ENCODE assay signal across 28 mouse cellular contexts in the genomic region with DNA sequence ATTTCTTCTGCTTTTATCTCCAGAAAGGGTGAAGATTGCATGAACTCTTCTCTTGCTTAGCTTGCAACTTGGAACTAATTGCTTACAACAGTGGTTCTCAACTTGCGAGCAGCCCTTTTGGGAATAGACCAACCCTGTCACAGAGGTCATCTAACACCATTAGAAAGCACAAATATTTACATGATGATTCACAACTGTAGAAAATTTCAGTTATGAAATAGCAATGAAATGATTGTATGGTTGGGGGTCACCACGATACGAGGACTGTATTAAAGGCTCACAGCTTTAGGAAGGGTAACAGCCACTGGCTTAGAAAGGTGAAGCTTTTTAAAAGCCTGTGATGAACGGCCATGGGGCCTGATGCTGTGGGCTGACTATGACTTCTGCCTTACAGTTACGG. TPM values are rescaled to one million over a fixed set of nuclear protein-coding genes. Genes with fewer than 3 reads are reported as not detected.
"Had no signal": no experiment of that assay in that cellular context is flagged by ENCODE, and none has a peak within 500 bp of the region (broad histone marks: within the 10 kb centered on the region; RNA-seq: fewer than 3 reads in every experiment).

No protein-coding gene starts in this region.

- DNase-seq: kidney, adult 18-20 months; kidney, postnatal 10 days; kidney, postnatal 36 days; left cerebral cortex, postnatal 4 days; liver, postnatal 0 days; lung, postnatal 4 days; retina, postnatal 1 day; right cerebral cortex, postnatal 25 days; spleen, adult 18-20 months; thymus, postnatal 25 days had no signal

- H3K4me1 ChIP-seq: limb, embryonic 12.5 days; limb, embryonic 15.5 days; neural tube, embryonic 13.5 days had no signal

- H3K4me2 ChIP-seq: limb, embryonic 12.5 days; limb, embryonic 15.5 days; liver, embryonic 11.5 days; midbrain, embryonic 12.5 days; midbrain, embryonic 15.5 days; neural tube, embryonic 13.5 days; stomach, embryonic 15.5 days had no signal

- H3K9ac ChIP-seq: limb, embryonic 12.5 days; limb, embryonic 15.5 days; liver, embryonic 14.5 days; liver, postnatal 0 days; midbrain, embryonic 12.5 days; midbrain, embryonic 15.5 days; neural tube, embryonic 13.5 days; stomach, embryonic 15.5 days had no signal

- H3K27ac ChIP-seq: limb, embryonic 12.5 days; limb, embryonic 15.5 days; liver, embryonic 14.5 days; midbrain, embryonic 12.5 days; midbrain, embryonic 15.5 days; neural tube, embryonic 13.5 days; stomach, embryonic 15.5 days had no signal

- H3K27me3 ChIP-seq: limb, embryonic 12.5 days; limb, embryonic 15.5 days; midbrain, embryonic 12.5 days; midbrain, embryonic 15.5 days; neural tube, embryonic 13.5 days; stomach, embryonic 15.5 days had no signal

- H3K36me3 ChIP-seq: limb, embryonic 12.5 days; limb, embryonic 15.5 days; midbrain, embryonic 12.5 days; midbrain, embryonic 15.5 days; neural tube, embryonic 13.5 days; stomach, embryonic 15.5 days had no signal

- ATAC-seq: intestine, embryonic 16.5 days; liver, postnatal 0 days; midbrain, embryonic 15.5 days had no signal

- H3K4me3 ChIP-seq: limb, embryonic 12.5 days; limb, embryonic 15.5 days; midbrain, embryonic 12.5 days; midbrain, embryonic 15.5 days; myocyte; neural tube, embryonic 13.5 days; stomach, embryonic 15.5 days had no signal

- H3K9me3 ChIP-seq: limb, embryonic 12.5 days; limb, embryonic 15.5 days; midbrain, embryonic 12.5 days; midbrain, embryonic 15.5 days; neural tube, embryonic 13.5 days; stomach, embryonic 15.5 days had no signal

RNA-seq across cellular contexts. Expression of gene Abhd12b, which starts 7.1 kb away (rescaled TPM):
- total RNA-seq: layer of hippocampus, adult 8-10 months; layer of hippocampus, postnatal 14 days; left cerebral cortex, postnatal 14 days; left cerebral cortex, postnatal 4 days; megakaryocyte progenitor cell, adult 5-6 weeks; megakaryocyte-erythroid progenitor cell, adult 5-6 weeks; monocyte, adult 5-6 weeks had no signal
- polyA plus RNA-seq: kidney, embryonic 14.5 days; limb, embryonic 12.5 days; liver, embryonic 11.5 days; liver, embryonic 14.5 days; liver, postnatal 0 days; midbrain, embryonic 12.5 days; myocyte; stomach, embryonic 15.5 days; thymus, postnatal 0 days had no signal
